Mouse (Mus musculus) CD4-positive helper T cell, adult 2 months (primary cell): ENCODE measurements around the gene Rgs6.

Experiments used
- DNase-seq: peaks from one replicate; pipeline ENCODE4 v3.0.0-alpha.2; 2012; ENCODE audit warnings: low read depth, missing footprints, low spot score

Rgs6 gene

DNA sequence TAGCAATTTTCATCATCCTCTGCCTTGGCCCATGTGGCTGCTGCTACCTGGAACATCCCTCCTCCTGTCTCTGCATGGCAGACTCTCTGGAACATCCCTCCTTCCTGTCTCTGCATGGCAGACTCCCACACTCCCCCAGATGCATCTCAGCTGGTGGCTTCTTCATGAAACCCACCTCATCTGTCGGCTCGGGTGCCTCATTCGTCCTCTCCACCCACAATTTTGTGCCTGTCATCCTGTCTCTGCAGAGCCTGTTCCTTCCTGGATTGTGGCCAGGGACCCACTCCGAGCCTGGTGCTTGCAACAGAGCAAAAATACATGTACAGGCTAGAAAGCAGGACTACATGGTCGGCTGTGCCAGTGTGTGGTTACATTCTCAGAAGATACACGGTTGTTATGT lies 168.7 kb downstream of the Rgs6 start:
- no peak for DNase-seq

DNA sequence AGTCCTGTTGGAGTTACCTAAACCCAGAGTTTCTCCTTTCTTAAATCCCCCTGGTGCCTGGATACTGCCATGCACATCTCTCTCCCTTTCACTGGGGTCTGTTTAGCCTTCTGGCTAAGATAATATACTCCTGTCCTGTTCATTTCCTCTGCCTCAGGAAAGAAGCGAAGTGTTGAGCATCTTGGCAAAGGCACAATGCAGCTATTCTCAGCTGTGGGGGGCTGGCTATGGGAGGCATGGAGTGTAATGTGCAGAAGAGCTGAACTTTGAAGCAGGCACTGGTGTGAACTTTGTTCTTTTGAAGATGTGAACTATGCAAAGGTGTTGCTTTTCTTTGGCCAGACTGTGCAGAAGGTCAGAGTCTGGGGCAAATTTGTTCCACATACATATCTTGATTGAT lies 169.3 kb downstream of the Rgs6 start:
- no peak for DNase-seq

- no peak for DNase-seq
Measured at GRCm38 (mm10) chr12:82762046-82762445, 174.0 kb downstream of the Rgs6 start.

GRCm38 (mm10) chr12:82768726-82769125 lies 180.6 kb downstream of the Rgs6 start:
- DNase-seq: no peak

DNA sequence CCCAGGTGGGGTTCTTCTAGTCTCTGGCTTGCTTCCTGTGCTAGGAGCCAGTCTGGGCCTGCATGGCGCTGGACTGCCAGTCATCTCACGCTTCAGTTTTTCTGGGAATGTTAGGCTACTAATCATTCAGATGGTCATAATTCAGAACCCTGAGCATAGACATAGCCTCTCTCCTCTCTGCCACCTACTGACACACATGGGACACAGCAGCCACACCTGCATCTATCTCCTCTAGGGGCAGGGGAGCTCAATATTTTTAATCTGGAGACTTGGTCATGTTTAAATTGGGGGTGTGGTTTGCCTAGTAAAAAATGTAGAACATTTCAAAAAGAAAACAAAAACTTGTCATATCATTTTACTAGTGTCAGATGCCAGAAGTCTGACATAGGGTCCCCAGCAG lies 184.1 kb downstream of the Rgs6 start:
- DNase-seq: no peak

DNA sequence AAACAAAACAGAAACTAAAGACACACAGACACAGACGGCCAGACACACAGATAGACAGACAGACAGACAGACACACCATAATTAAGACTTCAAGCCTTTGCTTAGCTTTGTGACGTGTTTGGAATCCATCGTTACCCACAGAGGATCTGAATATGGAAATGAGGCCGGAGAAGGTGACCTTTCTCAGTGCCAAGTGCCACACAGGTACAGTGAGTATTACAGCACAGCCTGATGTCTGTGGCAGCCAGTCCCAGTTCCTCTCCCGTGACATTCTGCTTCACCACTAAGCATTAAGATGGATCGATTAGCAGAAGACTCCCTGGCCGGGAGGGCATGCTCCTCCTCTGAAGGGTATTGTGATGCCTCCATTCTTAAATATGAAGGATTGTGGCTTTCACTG lies 186.5 kb downstream of the Rgs6 start:
- no peak for DNase-seq

DNA sequence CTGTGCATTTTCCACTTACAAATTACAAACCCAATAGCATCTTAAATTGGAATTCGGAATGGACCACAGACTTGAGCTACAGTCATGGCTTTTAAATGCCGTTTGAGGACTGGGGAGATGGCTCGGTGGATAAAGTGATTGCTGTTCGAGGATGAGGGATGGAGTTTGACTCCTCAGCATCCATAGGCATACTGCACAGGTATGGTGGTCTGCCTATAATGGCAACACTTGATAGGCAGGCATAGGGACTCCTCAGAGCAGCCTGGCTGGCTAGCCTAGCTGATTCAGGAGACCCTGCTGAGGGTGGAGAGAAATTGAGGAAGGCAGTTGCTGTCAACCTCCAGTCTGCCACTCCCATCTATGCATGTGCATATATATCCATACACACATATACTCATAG lies 188.6 kb downstream of the Rgs6 start:
- DNase-seq: no peak

DNA sequence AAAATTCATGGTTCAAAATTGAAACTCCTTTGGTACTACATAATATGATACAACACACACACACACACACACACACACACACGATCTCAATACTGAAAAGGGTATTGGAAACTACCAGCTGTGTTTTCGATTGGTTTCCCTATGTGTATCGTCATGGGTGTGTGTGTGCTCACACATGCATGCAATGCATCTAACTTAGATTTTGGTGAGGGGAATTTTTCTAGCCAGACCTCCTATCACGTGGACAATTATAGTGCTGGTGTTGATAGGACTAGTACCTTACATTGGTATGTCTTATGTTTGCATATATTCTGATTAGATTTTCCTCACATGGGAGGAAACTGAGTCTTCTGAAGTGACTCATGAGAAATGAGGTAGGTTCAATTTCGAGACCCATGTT lies 192.8 kb downstream of the Rgs6 start:
- DNase-seq: no peak

GRCm38 (mm10) chr12:82781414-82781813 lies 193.3 kb downstream of the Rgs6 start:
- DNase-seq: no peak

DNA sequence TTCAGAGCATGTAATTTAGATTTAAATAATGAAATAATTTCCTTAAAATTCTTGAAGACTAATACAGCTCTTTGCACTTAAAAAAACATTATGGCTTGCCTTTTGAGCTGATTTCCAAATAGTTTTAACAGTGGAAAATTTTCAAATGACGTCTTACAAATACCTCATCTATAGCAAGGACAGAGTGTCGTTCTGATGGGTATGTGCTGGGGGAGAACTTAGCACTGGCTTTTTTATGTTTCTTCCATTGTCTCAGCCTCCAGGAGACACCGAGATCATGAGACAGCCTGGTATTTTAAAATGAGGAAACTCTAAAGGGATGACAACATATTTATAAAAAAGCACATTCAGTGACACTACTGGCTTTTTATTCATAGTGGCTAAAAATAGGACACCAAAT lies 204.0 kb downstream of the Rgs6 start:
- DNase-seq: no peak

DNA sequence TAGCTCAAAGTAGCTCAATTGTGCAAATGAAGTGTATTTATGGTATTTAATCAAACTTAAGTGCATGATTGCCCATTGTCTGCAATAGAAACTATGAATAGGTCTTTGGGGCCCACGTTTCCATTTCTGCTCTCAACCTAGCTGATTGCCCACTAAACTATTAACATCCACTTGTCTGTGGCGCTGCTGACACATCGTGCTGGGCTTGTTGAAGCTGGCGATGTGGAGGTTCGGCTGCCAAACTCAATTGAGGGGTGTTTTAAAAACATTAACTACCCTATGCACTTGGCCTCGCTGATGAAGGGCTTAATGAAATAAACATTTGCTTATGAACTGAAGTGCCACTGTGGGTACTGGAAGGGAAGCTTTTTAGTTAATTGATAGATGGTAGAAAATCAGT lies 211.8 kb downstream of the Rgs6 start:
- DNase-seq: no peak

DNA sequence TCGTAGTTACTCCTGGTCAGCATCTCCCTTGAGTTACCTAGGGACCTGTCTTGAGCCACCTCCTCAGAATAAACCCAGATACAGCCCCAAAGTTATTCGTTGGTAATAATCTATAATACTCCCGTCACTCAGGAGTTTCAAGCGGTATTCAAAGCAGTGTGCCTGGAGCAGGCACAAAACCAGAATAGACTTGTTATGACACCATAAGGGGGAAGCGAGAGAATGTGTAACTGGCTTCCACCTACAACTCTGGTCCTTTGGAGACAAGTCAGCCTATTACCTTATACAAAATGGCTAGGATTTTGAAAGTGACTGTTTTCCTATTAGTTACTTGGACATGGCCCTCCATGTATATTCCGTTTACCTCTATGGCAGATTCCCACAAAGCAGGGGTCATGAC lies 213.6 kb downstream of the Rgs6 start:
- DNase-seq: no peak

DNA sequence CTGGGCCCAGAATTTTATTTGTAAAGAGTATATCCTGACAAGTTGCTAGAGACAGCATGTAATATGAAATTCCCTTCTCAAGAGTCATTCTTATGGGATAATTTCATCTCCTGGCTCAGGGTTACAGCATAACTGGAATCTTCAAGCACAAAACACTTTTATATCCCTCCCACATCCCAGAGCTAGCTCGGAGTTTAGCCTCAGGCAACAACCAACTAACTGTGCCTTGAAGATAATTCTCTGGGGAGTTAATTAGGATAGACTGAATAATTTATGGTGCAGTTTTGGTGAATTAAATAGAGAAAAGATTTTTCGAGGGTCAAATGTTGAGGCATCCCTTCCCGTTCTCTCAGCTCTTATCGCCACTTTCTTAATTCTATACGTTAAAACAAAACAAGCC lies 214.6 kb downstream of the Rgs6 start:
- DNase-seq: no peak

- DNase-seq: no peak
Measured at GRCm38 (mm10) chr12:82805167-82805566, 217.1 kb downstream of the Rgs6 start.

DNA sequence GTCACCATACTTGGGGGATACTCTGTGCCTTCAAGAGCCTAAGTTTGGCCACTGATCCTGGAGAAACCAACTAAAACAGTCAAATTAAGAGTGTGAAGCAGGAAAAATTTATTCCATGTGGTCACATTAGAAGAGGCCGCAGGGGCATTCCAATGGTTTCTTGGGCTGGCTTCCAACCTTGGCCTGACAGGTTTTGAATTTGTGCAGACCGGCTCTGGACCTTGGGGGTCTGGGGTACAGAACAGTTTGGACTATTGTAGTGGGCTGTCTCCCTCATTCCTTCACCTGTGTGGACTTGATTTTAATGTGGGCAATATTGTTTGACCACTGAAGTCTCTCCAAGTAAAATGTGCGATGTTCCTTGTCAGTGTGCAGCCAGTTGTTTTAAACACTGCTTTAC lies 222.5 kb downstream of the Rgs6 start:
- DNase-seq: no peak

DNA sequence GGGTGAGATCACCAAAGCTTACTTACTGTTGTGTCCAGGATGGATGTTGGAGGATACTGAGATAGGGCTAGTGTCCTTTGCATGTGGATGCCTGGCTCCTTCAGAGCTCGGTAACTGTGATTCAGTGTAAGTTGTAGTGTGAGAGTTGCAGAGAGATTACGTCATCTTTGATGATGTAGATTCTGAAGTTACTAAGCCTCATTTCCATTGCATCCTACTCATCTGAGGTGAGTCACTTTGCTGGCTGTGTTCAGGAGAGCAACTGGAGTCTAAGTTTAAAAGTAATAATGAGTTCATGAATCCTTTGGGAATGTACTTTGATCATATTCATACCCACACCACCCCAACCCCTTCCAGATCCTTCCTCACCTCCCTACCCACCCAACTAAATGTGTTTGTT lies 227.9 kb downstream of the Rgs6 start:
- no peak for DNase-seq

GRCm38 (mm10) chr12:82819328-82819727 lies 231.2 kb downstream of the Rgs6 start:
- no peak for DNase-seq

GRCm38 (mm10) chr12:82819991-82820390 lies 231.9 kb downstream of the Rgs6 start:
- DNase-seq: no peak

DNA sequence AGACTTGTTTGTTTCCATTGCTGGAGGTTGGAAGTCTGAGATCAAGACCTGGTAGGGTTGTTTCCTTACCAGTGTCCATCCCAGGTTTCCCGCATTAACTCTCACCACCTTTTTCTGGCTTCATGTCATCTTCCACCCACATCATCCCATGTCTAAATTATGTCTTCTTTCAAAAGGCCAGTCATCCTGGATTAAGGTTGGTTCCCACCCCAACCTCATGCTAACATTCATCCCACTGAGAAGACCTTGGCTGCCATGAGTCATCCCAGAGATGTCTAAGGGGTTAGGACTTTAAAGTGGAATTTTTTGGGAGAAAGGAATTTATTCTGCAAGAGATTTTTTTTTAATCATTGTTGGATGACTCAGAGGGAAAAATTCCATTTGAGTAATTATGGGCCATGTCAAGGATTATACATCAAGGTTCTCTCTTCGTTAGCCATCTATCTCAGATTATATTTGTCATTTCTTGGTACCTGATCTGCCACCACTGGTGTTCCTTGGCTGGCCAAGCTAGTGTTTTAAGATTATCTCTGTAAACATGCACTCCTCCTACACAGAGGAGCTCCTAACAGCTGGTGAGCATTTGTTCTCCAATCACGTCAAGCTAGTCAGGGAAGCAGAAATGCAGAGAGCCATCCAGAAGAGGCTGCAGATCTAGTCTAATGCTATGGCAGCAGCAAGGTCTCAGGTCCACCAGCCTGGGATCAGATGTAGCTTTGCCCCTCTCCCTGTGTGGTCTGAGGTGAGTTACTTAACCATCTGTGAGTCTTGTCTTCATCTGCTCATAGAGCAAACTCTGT lies 234.9 kb downstream of the Rgs6 start:
- no peak for DNase-seq

DNA sequence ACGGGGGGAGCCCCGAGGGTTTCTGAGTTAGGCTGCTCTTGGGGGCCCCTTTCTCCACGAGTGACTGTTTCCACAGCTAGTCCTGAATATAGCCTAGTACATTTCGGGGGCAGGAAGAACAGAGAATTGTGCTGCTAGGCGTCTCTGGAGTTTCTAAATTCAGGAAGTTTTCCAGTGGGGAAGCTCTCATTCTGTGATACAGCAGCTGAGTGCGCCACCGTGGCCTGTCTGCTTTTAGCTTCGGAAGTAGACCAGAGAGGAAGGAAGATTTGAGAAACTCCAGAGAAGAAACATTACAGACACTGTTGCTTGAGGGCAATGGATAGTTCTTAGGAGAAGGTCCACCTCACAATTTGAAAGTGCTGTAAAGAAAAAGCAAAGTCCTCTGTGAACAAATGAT lies 242.2 kb downstream of the Rgs6 start:
- no peak for DNase-seq

- no peak for DNase-seq
Measured at GRCm38 (mm10) chr12:82838544-82838943, 250.5 kb downstream of the Rgs6 start.

DNA sequence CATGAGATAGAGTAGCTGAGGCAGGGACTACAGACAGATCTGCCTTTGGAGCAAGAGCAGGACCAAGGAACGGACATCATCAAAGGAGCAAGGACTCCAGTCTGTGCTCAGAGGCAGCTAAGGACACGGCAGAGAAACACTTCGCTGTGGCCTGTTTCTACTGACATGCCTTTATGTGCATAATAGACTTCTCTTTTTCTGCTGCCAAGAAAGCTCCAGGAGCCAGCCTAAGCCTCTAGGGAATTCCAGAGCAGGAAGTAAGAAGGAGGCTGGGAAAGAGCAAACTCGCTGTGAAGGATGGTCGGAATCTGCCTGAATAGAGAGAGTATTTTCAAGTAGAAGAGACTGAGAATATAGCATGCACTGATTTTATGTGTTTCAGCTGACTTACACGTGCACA lies 253.5 kb downstream of the Rgs6 start:
- no peak for DNase-seq

DNA sequence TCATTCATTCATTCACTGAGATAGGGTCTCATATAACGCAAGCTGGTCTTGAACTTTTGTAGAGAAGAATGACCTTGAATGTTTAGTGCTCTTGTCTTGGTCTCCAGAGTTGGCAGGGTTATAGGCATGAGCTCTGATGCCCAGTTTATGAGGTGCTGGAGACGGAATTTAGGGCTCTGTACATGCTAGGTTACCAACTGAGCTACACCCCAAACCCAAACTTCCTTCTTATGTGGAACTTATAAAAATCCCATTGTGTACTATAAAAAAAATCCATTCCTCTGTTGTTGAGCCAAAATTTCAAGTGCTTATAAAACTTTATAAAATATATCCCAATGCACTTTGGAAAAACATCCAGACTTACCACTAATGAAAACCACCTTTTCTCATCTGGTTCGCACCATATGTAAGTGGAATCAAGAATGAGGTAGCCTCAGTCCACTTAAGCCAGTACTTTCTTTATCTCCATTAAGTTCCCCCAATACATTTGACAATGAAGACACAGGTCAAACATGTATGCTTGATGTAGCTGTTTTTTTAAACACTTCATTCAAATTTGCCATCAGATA lies 260.3 kb downstream of the Rgs6 start:
- DNase-seq: no peak

DNA sequence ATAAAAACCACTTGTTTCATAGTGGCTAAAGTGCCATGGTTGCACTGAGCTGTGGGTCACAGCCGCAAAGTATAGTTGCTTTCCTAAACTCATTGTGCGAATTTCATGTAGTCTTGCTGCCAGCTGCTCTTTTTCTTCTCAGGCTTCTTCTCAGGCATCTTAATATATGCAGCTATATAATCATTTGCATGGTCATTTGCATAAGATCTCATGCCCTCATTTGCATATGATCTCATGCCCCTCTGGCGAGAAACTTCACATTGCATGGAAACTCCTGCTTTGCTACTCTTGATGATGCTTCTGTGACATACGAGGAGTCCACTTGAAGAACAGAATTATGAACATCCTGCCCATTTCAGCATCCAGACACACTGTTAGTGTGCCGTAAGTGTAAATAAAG lies 266.8 kb downstream of the Rgs6 start:
- DNase-seq: no peak
